Mouse (Mus musculus) kidney, adult 18-20 months (tissue): ENCODE results near the gene Fbxo3.
"Not testable (repeated sequence)": the region's sequence is repeated elsewhere in the genome, so short reads cannot be mapped to it uniquely, and the experiment has no call there.

ENCODE experiments used
- DNase-seq: peaks from one replicate; pipeline ENCODE4 v3.0.0; 2021

Gene Fbxo3

DNA sequence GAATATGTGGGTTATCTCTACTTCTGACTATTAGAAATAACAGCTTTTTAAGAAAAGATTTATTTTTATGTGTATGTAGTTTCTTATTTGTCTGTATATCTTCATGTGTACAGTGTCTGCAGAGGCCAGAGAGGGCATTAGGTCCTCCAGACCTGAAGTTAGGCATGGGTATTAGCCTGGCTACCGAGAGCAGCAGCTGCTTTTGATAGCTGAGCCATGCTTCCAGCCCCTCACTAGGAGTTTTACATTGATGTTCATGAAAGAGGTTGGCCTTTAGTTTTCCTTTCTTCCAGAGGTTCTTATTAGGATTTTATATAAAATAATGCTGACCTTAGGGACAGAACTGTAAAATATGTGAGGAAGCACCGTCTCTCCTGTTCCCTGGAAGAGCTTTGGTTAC lies 10.7 kb downstream of the Fbxo3 start:
- DNase-seq: no peak

DNA sequence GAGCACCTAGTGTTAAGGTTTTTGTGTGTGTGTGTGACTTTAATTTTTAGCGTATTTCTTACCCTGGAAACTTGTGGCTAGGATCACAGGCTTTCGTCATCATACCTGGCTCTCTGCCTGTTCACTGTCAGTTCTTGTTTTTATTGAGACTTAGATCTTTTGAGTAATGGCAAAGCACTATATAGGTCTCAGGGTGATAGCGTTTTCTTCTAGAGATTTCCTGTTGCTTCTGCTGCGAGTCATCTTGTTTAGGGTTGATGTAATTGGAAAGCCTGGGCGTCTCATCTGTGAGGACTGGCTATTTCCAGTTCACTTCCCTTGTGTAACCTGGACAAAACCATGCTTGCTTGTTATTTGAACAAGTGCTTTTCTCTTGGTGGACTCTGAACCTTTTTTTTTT lies 14.1 kb downstream of the Fbxo3 start:
- DNase-seq: no peak

DNA sequence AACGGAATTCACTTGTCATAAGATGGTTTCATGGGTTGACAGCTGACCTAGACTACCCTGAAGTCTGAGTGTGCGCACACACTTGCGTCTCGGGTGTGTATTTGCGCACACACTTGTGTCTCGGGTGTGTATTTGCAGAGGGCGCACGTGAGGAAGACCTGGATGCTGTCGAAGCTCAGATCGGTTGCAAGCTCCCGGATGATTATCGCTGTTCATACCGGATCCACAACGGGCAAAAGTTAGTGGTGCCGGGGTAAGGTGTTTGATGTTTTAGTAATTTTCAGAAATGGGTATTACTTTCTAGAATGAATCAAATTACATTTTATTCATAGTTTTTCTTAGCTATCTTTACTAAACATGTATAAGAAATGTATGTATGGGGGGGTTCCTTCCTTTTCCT lies 15.2 kb downstream of the Fbxo3 start:
- no peak for DNase-seq

DNA sequence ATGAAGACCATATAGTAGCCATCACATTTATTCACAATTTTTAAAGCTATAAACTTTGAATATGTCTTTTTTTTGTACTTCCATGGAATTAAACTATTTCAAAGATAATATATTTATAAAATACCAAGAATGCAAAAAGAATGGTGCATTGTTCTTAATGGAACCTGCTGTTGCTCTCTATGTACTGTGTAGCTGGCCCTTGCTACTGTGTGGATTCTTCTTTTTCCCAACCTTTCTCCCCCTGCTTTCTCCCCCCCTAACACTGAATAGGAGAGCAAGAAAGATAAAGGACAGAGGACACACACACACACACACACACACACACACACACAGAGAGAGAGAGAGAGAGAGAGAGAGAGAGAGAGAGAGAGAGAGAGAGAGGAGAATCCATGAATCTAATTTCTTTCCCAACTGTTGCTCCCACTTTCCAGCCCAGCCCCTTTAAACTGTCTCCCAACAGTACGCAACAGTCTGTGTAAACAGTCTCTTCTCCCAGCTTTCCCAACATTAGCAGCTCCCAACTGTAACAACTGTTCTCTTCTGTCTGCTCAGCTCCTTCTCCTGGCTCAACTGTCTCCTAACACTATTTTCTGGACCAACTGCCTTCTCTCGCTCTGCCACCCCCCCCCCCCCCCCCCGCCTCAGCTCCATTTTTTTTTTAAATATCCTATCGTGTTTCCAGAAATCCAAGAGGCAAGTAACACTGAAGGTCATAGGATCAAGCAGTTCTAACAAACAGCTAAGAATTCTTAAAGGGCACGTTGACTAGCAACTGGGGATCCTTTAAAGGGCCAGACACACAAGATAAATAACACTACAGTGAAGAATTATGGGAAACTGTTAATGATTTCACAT lies 16.3 kb downstream of the Fbxo3 start:
- no peak for DNase-seq

DNA sequence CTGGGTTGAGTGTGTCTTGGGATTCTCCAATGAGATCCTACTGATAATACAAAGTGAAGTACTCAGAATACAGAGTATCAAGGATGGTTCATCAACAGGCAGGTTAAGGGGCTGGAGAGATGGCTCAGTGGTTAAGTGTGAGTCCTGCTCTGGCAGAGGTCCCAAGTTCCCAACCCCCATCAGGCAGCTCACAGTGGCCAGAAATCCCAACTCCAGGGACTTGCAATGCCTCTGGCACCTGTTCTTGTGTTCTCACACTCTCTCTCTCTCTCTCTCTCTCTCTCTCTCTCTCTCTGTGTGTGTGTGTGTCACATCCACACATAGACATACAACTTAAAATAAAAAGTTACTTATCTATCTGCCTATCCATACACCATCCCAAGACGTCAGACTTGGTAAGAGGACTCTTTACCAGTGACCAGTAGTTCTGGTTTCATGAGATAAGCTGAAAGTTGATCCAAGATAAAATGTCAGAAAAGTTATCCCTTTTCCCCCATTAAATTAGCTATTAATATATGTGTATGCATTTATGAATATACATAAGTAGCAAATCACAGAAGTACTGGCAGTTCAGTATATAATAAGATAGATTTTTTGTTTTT lies 17.1 kb downstream of the Fbxo3 start:
- DNase-seq: peak; percentile 36

DNA sequence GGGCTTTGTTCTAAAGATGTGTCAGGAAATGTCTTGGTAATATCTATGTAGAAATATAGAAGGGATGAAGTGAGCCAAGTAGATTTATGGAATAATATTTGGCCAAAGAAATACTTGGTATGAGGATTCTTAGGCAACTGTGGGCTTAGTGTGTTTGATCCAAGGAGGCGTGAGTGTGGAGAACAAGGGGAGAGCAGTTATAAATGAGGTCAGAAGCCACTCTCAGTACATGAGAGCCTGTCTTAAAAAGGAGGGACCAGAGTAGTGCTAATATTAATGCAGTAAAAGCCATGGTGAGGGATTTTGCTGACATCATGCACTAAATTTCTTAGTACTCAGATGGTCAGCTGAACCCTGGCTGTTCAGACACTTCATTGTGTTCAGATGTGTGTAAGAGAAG lies 30.9 kb downstream of the Fbxo3 start:
- no peak for DNase-seq

DNA sequence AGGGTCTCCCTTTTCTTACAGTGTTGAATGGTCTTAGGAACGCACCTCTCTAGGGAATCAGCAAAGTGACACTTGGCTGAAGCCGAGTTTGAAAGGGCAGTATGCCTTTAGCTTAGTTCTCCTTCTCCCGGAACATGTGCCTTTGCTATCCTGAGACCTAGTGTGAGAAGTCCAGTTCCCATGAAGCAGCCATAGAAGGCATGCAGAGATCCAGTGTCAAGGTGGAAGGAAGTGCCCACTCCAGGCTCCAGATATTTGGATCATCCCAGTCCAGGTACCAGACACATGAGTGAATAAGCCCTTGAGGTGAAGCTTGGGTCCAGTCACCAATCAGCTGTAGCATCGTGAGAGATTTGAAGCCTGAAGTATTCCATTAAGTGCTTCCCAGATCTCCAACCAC lies 31.4 kb downstream of the Fbxo3 start:
- no peak for DNase-seq

DNA sequence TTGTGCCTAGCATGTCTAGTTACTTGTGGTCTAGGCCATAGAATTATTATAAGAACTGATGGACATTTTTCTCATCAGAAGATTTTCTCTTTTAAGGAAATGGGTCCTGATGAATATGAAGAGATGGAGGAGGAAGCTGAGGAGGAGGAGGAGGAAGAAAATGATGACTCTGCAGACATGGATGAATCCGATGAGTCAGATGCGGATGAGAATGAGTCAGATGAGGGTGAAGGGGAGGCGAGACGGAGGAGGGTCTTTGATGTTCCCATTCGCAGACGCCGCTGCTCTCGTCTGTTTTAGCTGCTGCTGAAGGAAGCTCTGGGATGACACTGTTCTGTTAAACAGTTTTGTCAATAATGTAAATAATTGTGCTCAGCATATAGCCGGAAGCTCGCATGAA lies 32.3 kb downstream of the Fbxo3 start:
- DNase-seq: no peak

DNA sequence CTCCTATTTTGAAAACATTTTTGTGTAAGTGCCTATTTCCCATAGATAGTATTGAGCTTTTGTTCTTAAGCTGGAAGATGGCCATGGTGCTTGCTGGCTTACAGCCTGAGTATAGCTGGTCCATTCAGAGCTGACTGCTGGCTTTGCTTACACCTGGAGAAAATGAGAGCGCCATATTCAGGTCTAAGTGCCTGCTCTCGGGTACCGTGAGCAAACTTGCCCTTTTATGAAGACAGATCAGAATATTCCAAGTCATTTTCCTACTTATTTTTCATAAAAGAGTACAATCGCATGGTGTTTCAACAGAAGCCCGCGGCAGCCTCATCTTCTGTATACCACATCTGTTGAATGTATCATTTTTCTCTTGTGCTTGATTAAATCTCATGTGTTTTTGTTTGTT lies 33.5 kb downstream of the Fbxo3 start:
- DNase-seq: no peak

DNA sequence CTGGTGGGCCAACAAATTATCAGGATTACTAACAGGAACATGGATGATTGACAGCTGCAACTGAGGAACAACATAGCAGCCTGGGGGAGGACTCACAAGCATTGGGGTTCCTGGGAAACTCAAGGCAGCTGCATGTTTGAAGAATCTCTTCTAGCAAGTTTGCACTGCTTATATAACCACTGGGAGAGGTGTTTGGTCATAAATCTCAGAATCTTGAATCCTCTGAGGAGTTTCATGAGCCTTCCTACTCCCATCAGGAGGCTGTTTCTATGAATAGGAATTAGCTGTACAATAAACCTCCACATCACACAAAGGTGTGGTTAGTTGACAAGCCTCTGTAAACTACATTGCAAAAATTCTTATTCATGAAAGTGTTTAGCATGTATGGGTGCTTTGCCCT lies 35.1 kb downstream of the Fbxo3 start:
- no peak for DNase-seq

DNA sequence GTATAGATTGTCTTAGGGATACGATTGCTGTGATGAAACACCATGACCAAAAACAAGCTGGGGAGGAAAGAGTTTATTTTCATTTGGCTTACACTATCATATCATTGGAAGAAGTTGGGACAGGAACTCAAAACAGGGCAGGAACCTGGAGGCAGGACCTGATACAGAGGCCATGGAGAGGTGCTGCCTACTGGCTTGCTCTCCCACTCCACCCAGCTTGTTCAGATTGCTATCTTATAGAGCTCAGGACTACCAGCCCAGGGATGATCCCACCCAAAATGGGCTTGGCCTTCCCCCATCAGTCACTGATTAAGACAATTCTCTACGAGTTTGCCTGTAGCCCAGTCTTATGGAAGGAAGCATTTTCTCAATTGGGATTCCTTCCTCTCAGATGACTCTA lies 36.6 kb downstream of the Fbxo3 start:
- DNase-seq: no peak

DNA sequence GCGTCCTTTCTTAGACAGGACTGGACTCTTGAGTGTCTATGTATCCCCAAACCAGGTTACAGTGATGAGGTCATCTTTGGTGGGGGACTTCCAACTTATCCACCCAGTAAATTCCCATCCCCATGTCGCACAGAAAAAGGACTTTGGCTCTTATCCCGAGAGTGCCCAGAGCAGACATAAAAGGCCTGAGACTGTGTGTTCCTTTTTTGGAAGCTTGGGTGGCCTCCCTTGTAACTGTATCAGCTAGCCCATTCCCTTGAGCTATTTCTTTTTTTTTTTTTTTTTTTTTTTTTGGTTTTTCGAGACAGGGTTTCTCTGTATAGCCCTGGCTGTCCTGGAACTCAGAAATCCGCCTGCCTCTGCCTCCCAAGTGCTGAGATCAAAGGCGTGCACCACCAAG lies 38.0 kb downstream of the Fbxo3 start, which contains the start of gene Gm10912:
Gm10912 (plus strand) TSS at position 301 of the 400 bp plus-strand sequence.
- not testable (repeated sequence) for DNase-seq

DNA sequence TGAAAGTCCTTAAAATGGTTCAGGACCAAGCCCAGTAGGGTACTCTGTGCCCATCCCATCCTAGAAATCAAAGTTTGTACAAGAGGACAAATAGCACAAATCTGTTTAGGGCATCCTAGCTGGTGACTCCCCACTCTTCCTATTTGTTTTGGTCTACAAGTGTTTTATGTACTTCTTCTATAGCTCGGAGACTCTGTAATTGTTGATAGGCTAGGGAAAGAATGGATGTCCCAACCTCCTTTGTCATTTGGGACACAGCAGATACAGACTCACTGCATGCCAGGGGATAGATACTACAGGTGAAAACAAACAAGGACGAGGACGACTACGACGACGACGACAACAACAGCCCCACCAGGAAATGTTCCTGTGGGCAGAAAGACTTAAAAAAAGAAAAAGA lies 40.9 kb downstream of the Fbxo3 start, which contains the start of gene Gm10799:
Gm10799 (minus strand) TSS at position 101 of the 400 bp plus-strand sequence.
- not testable (repeated sequence) for DNase-seq

DNA sequence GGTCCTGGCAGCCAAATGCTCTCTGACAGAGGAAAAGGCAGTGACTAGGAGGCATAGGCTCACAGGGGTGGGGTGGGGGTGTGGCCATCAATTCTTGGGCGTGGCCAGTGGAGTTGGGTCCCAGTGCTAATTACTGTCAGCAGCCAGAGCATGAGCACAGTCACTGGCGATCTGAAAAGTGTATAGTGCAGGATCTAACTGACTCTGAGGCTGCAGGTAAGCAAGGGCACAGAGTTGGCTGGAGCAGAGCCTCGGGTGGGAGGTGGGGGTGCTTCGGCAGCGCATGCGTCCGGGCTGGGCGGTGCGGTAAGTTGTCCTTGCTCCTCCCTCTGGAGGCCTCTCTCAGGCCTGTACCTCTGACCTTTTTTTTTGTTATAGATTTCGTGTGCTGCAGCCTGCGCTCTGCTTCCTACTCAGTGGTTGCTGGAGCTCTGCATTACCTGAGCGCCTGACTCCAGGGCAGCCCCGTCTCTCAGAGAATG lies 42.2 kb downstream of the Fbxo3 start, which contains the start of gene Cd59b:
Cd59b (plus strand) TSS at position 146 of the 482 bp plus-strand sequence.
- peak; percentile 71 for DNase-seq

DNA sequence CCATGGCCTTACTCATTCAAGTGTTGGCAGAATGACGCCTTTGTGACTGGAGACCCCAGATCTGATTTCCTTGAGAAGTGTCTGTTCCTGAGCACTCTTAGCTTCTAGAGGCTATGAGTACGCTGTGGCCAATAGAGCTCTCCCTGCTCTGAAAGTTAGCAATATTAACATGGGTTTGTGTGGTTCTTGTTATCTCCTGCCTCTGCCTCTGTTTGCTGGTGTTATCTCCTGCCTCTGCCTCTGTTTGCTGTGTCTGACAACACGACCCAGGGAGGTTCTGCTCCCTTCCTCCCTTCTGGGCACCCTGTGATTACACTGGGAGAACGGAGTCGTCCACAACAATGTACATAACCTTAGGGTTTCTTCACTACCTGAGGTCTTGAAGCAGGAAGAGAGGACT lies 50.8 kb downstream of the Fbxo3 start:
- not testable (repeated sequence) for DNase-seq

DNA sequence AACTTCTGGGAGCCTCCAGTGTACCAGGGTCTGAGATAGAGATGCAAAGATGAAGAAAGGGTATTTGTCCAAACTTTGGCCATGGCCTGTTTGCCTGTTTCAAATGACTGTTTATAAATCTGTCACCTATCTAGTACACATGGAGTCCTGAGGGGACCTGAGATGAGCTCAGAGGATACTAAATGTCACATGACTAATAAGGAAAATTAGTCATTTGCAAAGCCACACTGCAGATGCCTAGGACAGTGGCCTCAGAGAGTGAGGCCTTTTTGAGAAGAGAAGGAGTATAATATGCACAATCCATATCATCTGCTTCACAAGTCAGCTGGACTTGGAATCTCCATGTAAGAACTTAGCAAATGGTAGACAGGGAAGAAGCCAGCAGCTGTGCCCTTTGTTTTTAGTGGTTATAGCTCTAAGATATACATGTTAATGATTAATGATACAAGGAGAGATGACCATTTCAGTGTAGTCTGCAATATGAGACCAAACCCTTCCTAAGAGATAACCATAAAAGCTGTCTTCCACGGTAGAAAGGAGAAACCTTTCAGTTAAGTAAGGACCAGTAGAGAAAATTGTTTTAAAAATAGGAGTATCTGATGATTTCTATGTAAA lies 54.0 kb downstream of the Fbxo3 start:
- DNase-seq: not testable (repeated sequence)

DNA sequence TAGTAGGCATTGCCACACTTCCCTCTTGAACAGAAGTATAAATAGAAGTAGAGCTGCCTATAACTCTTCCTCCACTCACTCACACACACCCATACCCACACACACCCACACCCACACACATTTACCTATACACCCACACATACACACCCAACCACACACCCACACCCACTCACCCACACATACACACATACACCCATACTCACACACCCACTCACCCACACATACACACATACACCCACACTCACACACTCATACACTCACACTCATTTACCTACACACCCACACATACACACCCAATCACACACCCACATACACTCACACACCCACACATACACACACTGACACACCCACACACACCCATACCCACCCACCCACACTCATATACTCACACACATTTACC lies 55.0 kb downstream of the Fbxo3 start:
- no peak for DNase-seq

DNA sequence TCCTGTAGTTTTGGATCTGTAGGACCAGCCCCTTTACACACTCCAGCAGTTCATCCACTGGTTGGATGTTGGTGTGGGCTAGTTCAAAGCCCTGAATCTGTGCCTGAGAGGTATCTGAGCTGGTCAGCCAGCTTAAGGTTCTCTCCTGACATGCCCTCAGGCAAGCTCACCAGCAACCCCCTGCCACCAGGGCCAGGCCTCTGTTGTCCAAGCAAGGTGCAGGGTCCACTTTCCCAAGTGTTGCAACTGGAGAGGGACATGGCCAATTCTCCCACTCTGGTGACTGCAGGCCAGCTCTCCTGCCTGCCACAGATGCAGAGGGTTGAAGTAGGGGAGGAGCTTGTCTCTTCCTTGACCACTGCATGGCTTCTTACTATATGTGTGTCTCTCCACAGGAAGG lies 56.5 kb downstream of the Fbxo3 start:
- DNase-seq: not testable (repeated sequence)

DNA sequence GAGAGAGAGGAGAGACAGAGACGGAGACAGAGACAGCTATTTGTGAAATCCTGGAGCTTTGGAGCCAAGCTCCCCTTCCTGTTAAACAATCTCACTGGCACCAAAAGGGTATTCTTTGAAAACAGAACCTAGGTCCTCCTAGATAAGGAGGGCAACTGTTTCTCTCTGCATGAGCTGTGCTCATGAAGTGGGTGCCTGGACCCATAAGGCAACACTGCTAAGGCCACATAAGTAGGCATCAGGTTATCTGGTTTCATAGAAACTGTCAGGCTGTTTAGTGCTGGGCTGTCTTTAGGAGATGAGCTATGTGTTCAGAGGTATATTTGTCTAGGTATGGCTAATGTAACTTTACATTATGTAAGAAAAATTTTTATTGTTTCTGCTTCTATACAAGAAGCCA lies 60.0 kb downstream of the Fbxo3 start:
- DNase-seq: not testable (repeated sequence)

DNA sequence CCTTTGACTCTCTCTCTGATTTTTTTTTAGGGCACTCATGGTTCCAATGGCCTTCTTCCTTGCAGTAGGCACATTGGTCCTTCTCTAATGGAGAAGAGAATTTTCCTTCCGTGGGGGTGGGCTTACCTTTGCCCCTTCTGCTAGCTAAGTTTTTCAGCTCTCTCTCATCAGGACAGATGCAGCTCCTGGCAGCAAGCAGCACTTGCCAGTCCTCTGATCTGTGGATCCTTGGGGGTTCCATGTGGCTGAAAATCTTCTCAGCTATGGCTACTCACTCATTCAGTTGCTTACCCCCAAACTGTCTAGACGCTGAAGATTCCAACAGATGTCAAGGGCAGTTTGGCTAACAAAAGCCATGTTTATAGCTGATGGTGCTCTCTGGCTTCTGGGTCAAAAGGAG lies 65.8 kb downstream of the Fbxo3 start:
- DNase-seq: no peak

DNA sequence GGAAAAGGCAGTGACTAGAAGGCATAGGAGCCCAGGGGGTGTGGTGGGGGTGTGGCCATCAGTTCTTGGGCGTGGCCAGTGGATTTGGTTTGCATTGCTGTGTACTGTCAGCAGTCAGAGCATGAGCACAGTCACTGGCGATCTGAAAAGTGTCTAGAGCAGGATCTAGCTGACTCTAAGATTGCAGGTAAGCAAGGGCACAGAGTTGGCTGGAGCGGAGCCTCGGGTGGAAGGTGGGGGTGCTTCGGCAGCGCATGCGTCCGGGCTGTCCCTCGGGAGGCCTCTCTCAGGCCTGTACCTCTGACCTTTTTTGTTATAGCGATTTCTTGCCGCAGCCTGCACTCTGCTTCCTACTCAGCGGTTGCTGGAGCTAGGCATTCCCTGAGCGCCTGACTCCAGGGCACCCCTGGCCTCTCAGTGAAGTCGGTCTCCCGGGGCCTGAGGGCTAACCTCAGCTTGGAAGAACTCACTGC lies 68.3 kb downstream of the Fbxo3 start, which contains the start of gene Cd59a:
Cd59a (plus strand) TSS at position 61 of the 473 bp plus-strand sequence.
- peak; percentile 94 for DNase-seq

DNA sequence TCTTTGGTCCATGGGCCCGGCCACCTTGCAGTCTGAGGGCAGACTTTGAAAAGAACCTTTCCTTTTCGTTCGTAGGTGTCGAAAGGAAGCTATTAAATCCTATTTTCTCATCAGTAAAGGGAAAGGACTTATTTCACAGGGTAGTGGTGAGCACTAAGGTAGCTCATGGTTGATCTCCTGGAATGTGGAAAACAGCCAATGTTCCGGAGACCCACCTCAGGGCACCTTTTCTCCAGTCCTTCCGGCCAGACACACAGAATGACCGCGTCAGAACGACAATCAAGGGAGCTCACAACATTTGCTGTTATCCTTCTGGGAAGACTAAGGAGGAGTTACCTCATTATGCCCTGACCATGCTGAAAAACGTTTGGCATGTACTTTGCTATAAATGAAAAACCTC lies 68.7 kb downstream of the Fbxo3 start:
- no peak for DNase-seq

DNA sequence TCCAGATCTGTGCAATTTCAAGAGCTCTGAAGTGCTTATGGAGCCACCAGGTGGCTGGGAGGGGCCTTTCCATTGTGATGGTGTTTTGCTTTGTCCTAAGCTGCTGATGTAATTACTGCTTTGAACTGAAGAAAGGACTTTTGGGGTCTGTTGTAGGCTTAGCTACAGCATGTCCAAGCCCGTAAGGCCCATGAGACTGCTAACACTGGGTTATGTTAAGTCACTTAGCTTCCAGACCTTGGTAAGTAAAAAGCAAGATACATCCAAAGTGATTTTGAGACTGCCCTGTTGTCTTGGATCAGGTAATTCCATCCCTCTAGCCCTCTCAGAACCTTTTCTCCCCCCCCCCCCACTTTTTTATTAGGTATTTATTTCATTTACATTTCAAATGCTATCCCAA lies 69.3 kb downstream of the Fbxo3 start:
- not testable (repeated sequence) for DNase-seq
